Mouse (Mus musculus): ENCODE results near the gene Focad. TPM values are rescaled to one million over a fixed set of nuclear protein-coding genes. Genes with fewer than 3 reads are reported as not detected.
"Not testable (repeated sequence)": the region's sequence is repeated elsewhere in the genome, so short reads cannot be mapped to it uniquely, and the experiment has no call there.

Gene Focad
- total RNA-seq, 2 experiments from 2014 or later = 13.6 to 17.4 TPM

- no peak for DNase-seq
- intact Hi-C loops (cut with DNase I) = no loop called here
Measured at GRCm38 (mm10) chr4:88372293-88373224, 278.1 kb downstream of the Focad start.

GRCm38 (mm10) chr4:88390036-88390435, 295.6 kb downstream of the Focad start:
- intact Hi-C loops (cut with DNase I) = no loop called here
- DNase-seq = no peak

GRCm38 (mm10) chr4:88390596-88390995, 296.2 kb downstream of the Focad start:
- DNase-seq; intact Hi-C loops (cut with DNase I): not testable (repeated sequence)

GRCm38 (mm10) chr4:88395717-88396116, 301.3 kb downstream of the Focad start:
- DNase-seq = no peak
- intact Hi-C loops (cut with DNase I) = no loop called here

- DNase-seq = no peak
- intact Hi-C loops (cut with DNase I) = no loop called here
Measured at GRCm38 (mm10) chr4:88396995-88397521, 302.6 kb downstream of the Focad start.

GRCm38 (mm10) chr4:88400302-88400991, 306.0 kb downstream of the Focad start:
- no peak for DNase-seq
- intact Hi-C loops (cut with DNase I) = no loop called here

GRCm38 (mm10) chr4:88400992-88401313, 306.5 kb downstream of the Focad start:
- intact Hi-C loops (cut with DNase I) = no loop called here
- DNase-seq = no peak

- DNase-seq = no peak
- intact Hi-C loops (cut with DNase I) = no loop called here
Measured at GRCm38 (mm10) chr4:88402884-88403283, 308.5 kb downstream of the Focad start.

GRCm38 (mm10) chr4:88406887-88407696, 312.7 kb downstream of the Focad start:
- peak in 1 of 2 experiments; percentile 5 for DNase-seq
- intact Hi-C loops (cut with DNase I) = no loop called here

GRCm38 (mm10) chr4:88409279-88409678, 314.9 kb downstream of the Focad start:
- intact Hi-C loops (cut with DNase I) = no loop called here
- no peak for DNase-seq

GRCm38 (mm10) chr4:88412331-88412730, 317.9 kb downstream of the Focad start:
- no peak for DNase-seq
- intact Hi-C loops (cut with DNase I) = no loop called here

GRCm38 (mm10) chr4:88415017-88415416, 320.6 kb downstream of the Focad start:
- intact Hi-C loops (cut with DNase I) = no loop called here

GRCm38 (mm10) chr4:88419378-88419777, 324.9 kb downstream of the Focad start:
- no peak for DNase-seq
- intact Hi-C loops (cut with DNase I) = no loop called here

More at GRCm38 (mm10) chr4:88415017-88415416, 320.6 kb downstream of the Focad start:
- no peak for DNase-seq

GRCm38 (mm10) chr4:88424563-88424962, 330.1 kb downstream of the Focad start:
- DNase-seq = no peak
- intact Hi-C loops (cut with DNase I) = no loop called here

GRCm38 (mm10) chr4:88427630-88428239, 333.3 kb downstream of the Focad start:
- DNase-seq = no peak
- intact Hi-C loops (cut with DNase I) = no loop called here

- intact Hi-C loops (cut with DNase I) = no loop called here
- DNase-seq = no peak
Measured at GRCm38 (mm10) chr4:88432412-88433024, 338.1 kb downstream of the Focad start.

GRCm38 (mm10) chr4:88436593-88437165, 342.2 kb downstream of the Focad start:
- intact Hi-C loops (cut with DNase I) = no loop called here
- DNase-seq = no peak

- no peak for DNase-seq
- intact Hi-C loops (cut with DNase I) = no loop called here
Measured at GRCm38 (mm10) chr4:88437166-88437565, 342.7 kb downstream of the Focad start.

GRCm38 (mm10) chr4:88437917-88438316, 343.5 kb downstream of the Focad start:
- no peak for DNase-seq
- intact Hi-C loops (cut with DNase I) = loop anchor here (2.0 kb wide), 1 partner anchor 77 kb away; no protein-coding TSS in a partner anchor

Measured in heart, postnatal 36 days (tissue).